Mouse (Mus musculus) small intestine, adult 2 months (tissue): ENCODE data around the gene Tnr.

ENCODE experiments used
- CTCF ChIP-seq: fragments of 200-500 bp; IDR thresholded peaks from 2 replicates; pipeline ENCODE4 v1.5.1; 2012; ENCODE audit warnings: low read depth, mild to moderate bottlenecking, control low read depth, inconsistent platforms, low read length, moderate library complexity, mixed read lengths; ENCODE audit not compliant: insufficient replicate concordance, insufficient read length; ENCODE audit errors: extremely low read depth
- POLR2A ChIP-seq: fragments of 200-500 bp; IDR thresholded peaks from 2 replicates; pipeline ENCODE4 v1.6.1; 2012; ENCODE audit warnings: low read depth, mild to moderate bottlenecking, control low read depth, inconsistent platforms, low read length, moderate library complexity

DNA sequence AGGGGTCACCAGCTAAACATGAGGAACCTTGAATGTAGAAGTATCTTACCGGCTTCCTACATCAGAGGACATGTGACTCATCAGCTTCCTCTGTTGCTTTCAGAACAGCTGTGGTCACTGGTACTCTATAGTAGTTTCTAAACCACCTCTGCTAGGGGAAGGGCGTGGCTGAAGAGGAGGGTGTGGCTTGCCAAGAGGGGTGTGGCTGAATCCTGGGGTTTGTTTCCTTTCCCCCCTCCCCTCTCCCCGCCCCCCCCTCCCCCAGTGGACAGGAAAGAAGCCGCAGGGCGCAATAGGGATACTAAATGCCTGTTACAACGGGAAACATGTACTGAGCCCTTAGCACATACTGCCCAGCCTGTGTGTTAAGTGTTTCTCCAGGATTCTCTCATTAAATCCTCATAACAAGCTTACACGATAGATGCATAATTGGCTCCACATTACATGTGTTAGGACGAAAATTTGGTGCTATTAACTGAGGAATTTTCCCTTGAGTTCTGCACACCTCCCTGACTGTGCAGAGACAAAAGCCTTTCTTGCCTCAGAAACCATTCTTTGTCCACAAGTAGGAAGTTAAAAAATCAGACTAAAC lies 289.3 kb downstream of the Tnr start:
- TF ChIP-seq CTCF = no peak
- no peak for TF ChIP-seq POLR2A
